Mouse (Mus musculus) CH12.LX (cell line): ENCODE measurements around the gene Hecw2. TPM values are rescaled to one million over a fixed set of nuclear protein-coding genes. Genes with fewer than 3 reads are reported as not detected.

Experiments
- DNase-seq: peaks from one replicate; pipeline ENCODE4 v3.0.0-alpha.2; 2013; ENCODE audit errors: extremely low read depth
- H3K27ac ChIP-seq: 2 replicates; pipeline ENCODE4 v1.5.1; 2012; ENCODE audit warnings: low read depth, mild to moderate bottlenecking, control low read depth, moderate library complexity; ENCODE audit not compliant: insufficient read depth
- H3K27me3 ChIP-seq: replicated peaks from 2 replicates; pipeline ENCODE3; 2012; ENCODE audit warnings: inconsistent platforms
- H3K36me3 ChIP-seq, 2 experiments: replicated peaks in 1 of 2; 2 replicates each; pipeline versions ENCODE3 to v1.6.1; 2012; ENCODE audit warnings: inconsistent platforms in 1 of 2, low read length in 1 of 2, mild to moderate bottlenecking in 1 of 2, mixed read lengths in 1 of 2, moderate library complexity in 1 of 2; ENCODE audit not compliant: control insufficient read depth in 1 of 2, insufficient read depth in 1 of 2
- H3K4me1 ChIP-seq, 2 experiments: 2 replicates each; pipeline ENCODE4 v1.6.1; 2012; ENCODE audit warnings: inconsistent platforms in 1 of 2, moderate library complexity in 1 of 2; ENCODE audit not compliant: insufficient read depth in 2 of 2, control insufficient read depth in 1 of 2
- H3K4me2 ChIP-seq: 2 replicates; pipeline ENCODE4 v1.6.1; 2012; ENCODE audit warnings: low read depth, mild to moderate bottlenecking, control low read depth; ENCODE audit not compliant: poor library complexity, insufficient read depth, severe bottlenecking
- H3K4me3 ChIP-seq, 3 experiments: fragments of 150-350 bp in 1 of 3; sonication (generic) in 1 of 3; replicated peaks in 1 of 3; 2 replicates each; pipeline versions ENCODE3 to v1.5.1; 2011 to 2012; ENCODE audit warnings: low read depth in 2 of 3, low read length in 2 of 3, mild to moderate bottlenecking in 2 of 3, moderate library complexity in 2 of 3, control low read depth in 1 of 3, improper control_type of control experiment in 1 of 3, inconsistent platforms in 1 of 3, mixed read lengths in 1 of 3; ENCODE audit not compliant: poor library complexity in 1 of 3
- H3K79me2 ChIP-seq: replicated peaks from 2 replicates; pipeline ENCODE4 v1.6.1; 2012; ENCODE audit warnings: mild to moderate bottlenecking, moderate library complexity; ENCODE audit not compliant: control insufficient read depth, poor library complexity, insufficient read depth, severe bottlenecking; ENCODE audit errors: extremely low read depth
- H3K9ac ChIP-seq: 2 replicates; pipeline ENCODE4 v1.6.1; 2012; ENCODE audit warnings: low read depth, mild to moderate bottlenecking, control low read depth, moderate library complexity; ENCODE audit not compliant: insufficient read depth
- H3K9me3 ChIP-seq: replicated peaks from 2 replicates; pipeline ENCODE3; 2012; ENCODE audit warnings: low read length, inconsistent platforms, mixed read lengths
- BHLHE40 ChIP-seq: IDR thresholded peaks from 2 replicates; pipeline ENCODE4 v1.6.1; 2011; ENCODE audit warnings: mild to moderate bottlenecking, low read depth, low read length, improper control_type of control experiment
- CHD2 ChIP-seq: IDR thresholded peaks from 2 replicates; pipeline ENCODE4 v1.6.1; 2011; ENCODE audit warnings: low read length, improper control_type of control experiment
- E2F4 ChIP-seq: IDR thresholded peaks from 2 replicates; pipeline ENCODE4 v1.6.1; 2011; ENCODE audit warnings: low read depth, low read length, improper control_type of control experiment; ENCODE audit not compliant: insufficient replicate concordance
- EP300 ChIP-seq: IDR thresholded peaks from 2 replicates; pipeline ENCODE4 v1.6.1; 2011; ENCODE audit warnings: low read length, improper control_type of control experiment
- GABPA ChIP-seq: IDR thresholded peaks from 2 replicates; pipeline ENCODE4 v1.6.1; 2012; ENCODE audit warnings: low read depth, low read length, improper control_type of control experiment, inconsistent platforms; ENCODE audit not compliant: insufficient replicate concordance
- HCFC1 ChIP-seq: IDR thresholded peaks from 2 replicates; pipeline ENCODE4 v1.6.1; 2012; ENCODE audit warnings: low read depth, mild to moderate bottlenecking, inconsistent platforms, low read length, improper control_type of control experiment
- IRF4 ChIP-seq: IDR thresholded peaks from 2 replicates; pipeline ENCODE4 v1.6.1; 2014; ENCODE audit warnings: low read depth, mild to moderate bottlenecking, inconsistent platforms, low read length, improper control_type of control experiment
- JUND ChIP-seq: conservative IDR thresholded peaks from 2 replicates; pipeline ENCODE4 v1.6.1; 2011; ENCODE audit warnings: low read depth, low read length, improper control_type of control experiment
- MAFK ChIP-seq: IDR thresholded peaks from 2 replicates; pipeline ENCODE4 v1.6.1; 2011; ENCODE audit warnings: low read length, improper control_type of control experiment; ENCODE audit not compliant: insufficient replicate concordance
- MAX ChIP-seq: IDR thresholded peaks from 2 replicates; pipeline ENCODE4 v1.6.1; 2011; ENCODE audit warnings: low read length, improper control_type of control experiment
- MAZ ChIP-seq: IDR thresholded peaks from 2 replicates; pipeline ENCODE4 v1.6.1; 2012; ENCODE audit warnings: low read depth, mild to moderate bottlenecking, inconsistent platforms, low read length, improper control_type of control experiment, moderate library complexity
- MXI1 ChIP-seq: IDR thresholded peaks from 2 replicates; pipeline ENCODE4 v1.6.1; 2011; ENCODE audit warnings: mild to moderate bottlenecking, low read depth, low read length, improper control_type of control experiment
- MYC ChIP-seq: IDR thresholded peaks from 2 replicates; pipeline ENCODE4 v1.6.1; 2011; ENCODE audit warnings: low read depth, mild to moderate bottlenecking, improper control_type of control experiment, low read length
- NRF1 ChIP-seq: IDR thresholded peaks from 2 replicates; pipeline ENCODE4 v1.6.1; 2014; ENCODE audit warnings: low read depth, mild to moderate bottlenecking, inconsistent platforms, low read length, improper control_type of control experiment, moderate library complexity
- POLR2A ChIP-seq: IDR thresholded peaks from 2 replicates; pipeline ENCODE4 v1.6.1; 2011; ENCODE audit warnings: low read depth, mild to moderate bottlenecking, improper control_type of control experiment, low read length
- POLR2AphosphoS2 ChIP-seq: IDR thresholded peaks from 2 replicates; pipeline ENCODE4 v1.6.1; 2011; ENCODE audit warnings: low read depth, low read length, improper control_type of control experiment
- RAD21 ChIP-seq: IDR thresholded peaks from 2 replicates; pipeline ENCODE4 v1.6.1; 2011; ENCODE audit warnings: low read depth, mild to moderate bottlenecking, low read length, improper control_type of control experiment, moderate library complexity
- RCOR1 ChIP-seq: conservative IDR thresholded peaks from 2 replicates; pipeline ENCODE4 v1.6.1; 2012; ENCODE audit warnings: low read depth, mild to moderate bottlenecking, inconsistent platforms, low read length, improper control_type of control experiment
- SMC3 ChIP-seq: IDR thresholded peaks from 2 replicates; pipeline ENCODE4 v1.6.1; 2011; ENCODE audit warnings: low read depth, low read length, improper control_type of control experiment
- USF2 ChIP-seq: conservative IDR thresholded peaks from 2 replicates; pipeline ENCODE4 v1.6.1; 2011; ENCODE audit warnings: low read depth, low read length, improper control_type of control experiment
- ZC3H11A ChIP-seq: IDR thresholded peaks from 2 replicates; pipeline ENCODE4 v1.6.1; 2012; ENCODE audit warnings: low read depth, mild to moderate bottlenecking, inconsistent platforms, low read length, improper control_type of control experiment
- ZKSCAN1 ChIP-seq: IDR thresholded peaks from 2 replicates; pipeline ENCODE4 v1.6.1; 2012; ENCODE audit warnings: low read depth, inconsistent platforms, low read length, improper control_type of control experiment, borderline replicate concordance
- ZMIZ1 ChIP-seq: IDR thresholded peaks from 2 replicates; pipeline ENCODE4 v1.6.1; 2012; ENCODE audit warnings: low read depth, mild to moderate bottlenecking, inconsistent platforms, low read length, improper control_type of control experiment
- dilution Hi-C: fragments of 300-500 bp; cut with MboI; formaldehyde crosslinking; loops from 2 replicates; pipeline ENCODE4 v1.14.3; 2020; ENCODE audit warnings: low sequenced_read_pairs; ENCODE audit not compliant: extremely low pct_unique_long_range_greater_than_20kb, extremely low pct_ligation_motif_present
- in situ Hi-C: fragments of 300-500 bp; cut with MboI; formaldehyde crosslinking; loops from 3 replicates; pipeline ENCODE4 v1.14.3; 2019; ENCODE audit warnings: low sequenced_read_pairs, low pct_ligation_motif_present, low pct_unique_long_range_greater_than_20kb, mixed read lengths
- polyA plus RNA-seq: library from polyadenylated mRNA; unstranded; fragments of >175 nt; gene quantifications from 2 replicates; pipeline ENCODE4 v1.2.1, GENCODE M21; 2012; ENCODE audit warnings: low read depth; ENCODE audit not compliant: insufficient read length
- total RNA-seq, 2 experiments: library from RNA; depleted of rRNA; stranded (reverse); fragments of 300-350 nt in 1 of 2; fragments of >200 nt in 1 of 2; gene quantifications; 2 replicates each; pipeline ENCODE4 v1.2.3; 2012 to 2014

Hecw2 gene
- total and polyA plus RNA-seq, 3 experiments = 0.05 to 0.59 (median 0.14) TPM

GRCm38 (mm10) chr1:53844914-53845612, 349.9 kb downstream of the Hecw2 start (continued):
- TF ChIP-seq MAX = no peak
- peak; percentile 92 for TF ChIP-seq JUND
- TF ChIP-seq MYC = peak; percentile 24; the same call in 1 of the 2 replicates
- no peak for TF ChIP-seq CHD2
- TF ChIP-seq SMC3 = no peak
- no peak for TF ChIP-seq ZKSCAN1
- peak; percentile 76 for TF ChIP-seq BHLHE40
- TF ChIP-seq NRF1 = no peak
- TF ChIP-seq RAD21 = no peak
- TF ChIP-seq MAFK = no peak
- TF ChIP-seq MXI1 = no peak
- no peak for TF ChIP-seq HCFC1
- TF ChIP-seq E2F4 = no peak
- TF ChIP-seq GABPA = no peak
- TF ChIP-seq MAZ = no peak

- Histone ChIP-seq H3K79me2 (no peaks in the 10 kb centered on the region), H3K9me3 (no peaks in the 10 kb centered on the region), H3K4me3 (no peak overlapping the region), H3K36me3 (no peaks in the 10 kb centered on the region), H3K4me1 (peaks cover 18 to 49% of the 10 kb centered on the region in 2 experiments)
- TF ChIP-seq NRF1 (no peak), POLR2A (no peak), JUND (no peak), USF2 (no peak), MYC (no peak), ZC3H11A (no peak), POLR2AphosphoS2 (no peak), MAFK (no peak), HCFC1 (no peak), MXI1 (no peak), IRF4 (no peak), MAZ (no peak), EP300 (no peak), ZMIZ1 (no peak), RCOR1 (no peak)
- TF ChIP-seq, all 38 proteins: peak for 0
- Histone ChIP-seq H3K4me2 (no peak overlapping the region), H3K27ac (no peak overlapping the region), H3K9ac (no peak overlapping the region), H3K27me3 (no peaks in the 10 kb centered on the region)
- dilution Hi-C loops = no loop called here
- DNase-seq = no peak
- in situ Hi-C loops = no loop called here
Measured at GRCm38 (mm10) chr1:53844122-53844913, 350.6 kb downstream of the Hecw2 start.
